Mouse (Mus musculus) 3T3-L1 (cell line): ENCODE measurements around the gene Herpud1.
A peak's percentile ranks its signal among the peaks of the same experiment; 100 is the strongest.

Experiments used
- DNase-seq: peaks from one replicate; pipeline ENCODE4 v3.0.0-alpha.2; 2015; ENCODE audit warnings: low read depth, low spot score

Herpud1 gene

GRCm38 (mm10) chr8:94408443-94409080 lies 22.3 kb downstream of the Herpud1 start:
- DNase-seq: no peak

DNA sequence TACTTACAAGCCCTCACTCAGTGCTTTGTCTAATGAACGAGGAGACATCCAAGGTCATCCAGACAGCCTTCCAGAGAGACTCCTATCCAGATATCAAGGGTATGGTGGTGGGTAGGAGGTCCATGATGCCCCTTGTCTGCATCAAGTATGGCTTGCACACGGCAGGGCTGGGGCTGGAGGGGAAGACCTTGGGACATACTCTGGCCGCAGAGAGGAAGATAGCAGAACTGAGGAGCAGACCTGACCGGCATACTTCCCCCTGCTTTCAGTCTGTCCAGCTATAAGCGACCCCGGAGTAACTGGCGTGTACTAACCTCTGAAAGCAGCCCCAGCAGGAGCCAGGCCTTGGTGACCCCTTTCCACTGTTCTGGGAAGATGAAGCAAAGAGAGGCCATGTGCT lies 23.3 kb downstream of the Herpud1 start:
- DNase-seq: no peak

GRCm38 (mm10) chr8:94412518-94412917 lies 26.3 kb downstream of the Herpud1 start:
- no peak for DNase-seq

DNA sequence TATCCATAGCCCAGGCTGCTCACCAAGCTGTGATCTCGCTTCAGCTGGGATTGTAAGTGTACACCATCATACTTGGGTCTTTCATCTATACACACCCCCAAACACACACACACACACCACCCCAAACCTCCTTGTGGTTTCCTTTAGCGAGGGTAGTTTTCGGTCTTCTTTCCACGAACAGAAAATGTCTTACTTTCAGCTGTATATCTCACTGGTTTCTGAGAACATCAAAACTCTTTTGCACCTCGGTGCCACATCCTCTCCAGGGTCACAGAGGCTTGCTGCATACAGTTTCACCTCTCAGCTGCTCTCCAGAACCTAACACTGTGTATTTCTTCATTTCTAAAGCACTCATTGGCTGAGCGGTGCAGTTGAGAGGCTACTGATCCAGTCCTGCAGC lies 27.3 kb downstream of the Herpud1 start:
- DNase-seq: no peak

- DNase-seq: peak; percentile 42
Observed at GRCm38 (mm10) chr8:94415218-94415617, 29.0 kb downstream of the Herpud1 start.

GRCm38 (mm10) chr8:94418017-94418416 lies 31.8 kb downstream of the Herpud1 start:
- no peak for DNase-seq

- DNase-seq: no peak
Observed at GRCm38 (mm10) chr8:94422270-94422669, 36.0 kb downstream of the Herpud1 start.

DNA sequence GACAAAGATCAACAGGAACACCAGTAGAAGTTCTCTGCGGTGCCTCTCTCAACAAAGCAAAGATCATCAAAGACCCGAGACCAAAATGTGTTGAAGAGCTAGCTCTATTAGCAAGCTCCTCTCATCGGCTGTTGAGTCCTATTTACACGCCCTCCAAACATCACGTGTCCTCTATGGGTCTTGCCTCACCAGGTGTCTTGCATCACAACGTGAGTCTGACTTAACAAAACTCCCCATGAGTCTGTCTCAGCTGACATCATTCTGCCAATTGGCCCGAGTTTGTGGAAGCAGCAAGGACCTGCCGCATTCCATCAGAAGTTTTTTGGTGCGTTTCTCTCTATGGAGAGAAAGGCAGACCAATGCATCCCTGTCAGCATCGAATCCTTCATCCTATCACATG lies 41.7 kb downstream of the Herpud1 start:
- DNase-seq: no peak

DNA sequence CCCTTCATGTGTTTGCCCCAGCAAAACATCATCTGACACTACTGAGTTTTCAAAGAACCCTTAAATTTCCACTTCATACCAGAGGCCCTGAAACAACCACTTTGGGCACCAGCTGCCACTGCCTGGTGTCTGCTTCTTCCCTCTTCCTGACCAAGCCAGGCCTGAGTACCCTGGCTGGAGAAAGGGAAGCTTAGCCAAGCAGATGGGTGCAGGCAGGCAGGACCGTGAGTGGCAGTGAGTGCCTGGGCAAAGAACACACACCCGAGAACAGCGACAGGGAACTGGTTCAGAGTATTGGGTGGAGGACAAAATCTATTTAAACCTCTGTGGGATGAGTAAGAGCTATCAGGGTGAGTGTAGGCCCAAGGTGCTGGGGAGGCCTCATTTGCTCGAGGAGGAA lies 42.2 kb downstream of the Herpud1 start:
- DNase-seq: no peak

DNA sequence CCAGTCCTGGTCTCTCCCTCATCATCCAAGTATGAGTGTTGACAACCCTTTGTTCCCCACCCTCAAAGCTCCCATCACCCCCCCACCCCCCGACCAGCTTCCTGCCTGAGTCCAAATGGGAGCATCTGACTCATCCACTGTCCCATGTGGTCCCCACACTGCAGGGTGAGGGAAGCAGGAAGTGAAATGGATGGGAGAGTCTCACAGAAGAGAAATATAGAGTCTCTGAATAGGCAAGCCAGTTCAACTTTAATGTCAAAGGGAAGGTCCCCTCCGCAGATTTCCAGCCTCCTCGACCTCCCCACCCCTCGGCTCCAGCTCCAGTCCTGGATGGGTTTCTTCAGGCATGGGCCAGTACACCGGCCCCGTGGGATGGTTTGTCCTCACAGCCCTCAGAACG lies 43.1 kb downstream of the Herpud1 start:
- DNase-seq: peak; percentile 31

GRCm38 (mm10) chr8:94432212-94432611 lies 46.0 kb downstream of the Herpud1 start:
- no peak for DNase-seq

- peak; percentile 62 for DNase-seq
Observed at GRCm38 (mm10) chr8:94433981-94434466, 47.8 kb downstream of the Herpud1 start, which contains the start of gene Nlrc5. Gene Nlrc5, plus strand, starts transcription at chr8:94434356.

GRCm38 (mm10) chr8:94434958-94435357 lies 48.7 kb downstream of the Herpud1 start:
- DNase-seq: no peak

GRCm38 (mm10) chr8:94435397-94436111 lies 49.3 kb downstream of the Herpud1 start:
- no peak for DNase-seq

DNA sequence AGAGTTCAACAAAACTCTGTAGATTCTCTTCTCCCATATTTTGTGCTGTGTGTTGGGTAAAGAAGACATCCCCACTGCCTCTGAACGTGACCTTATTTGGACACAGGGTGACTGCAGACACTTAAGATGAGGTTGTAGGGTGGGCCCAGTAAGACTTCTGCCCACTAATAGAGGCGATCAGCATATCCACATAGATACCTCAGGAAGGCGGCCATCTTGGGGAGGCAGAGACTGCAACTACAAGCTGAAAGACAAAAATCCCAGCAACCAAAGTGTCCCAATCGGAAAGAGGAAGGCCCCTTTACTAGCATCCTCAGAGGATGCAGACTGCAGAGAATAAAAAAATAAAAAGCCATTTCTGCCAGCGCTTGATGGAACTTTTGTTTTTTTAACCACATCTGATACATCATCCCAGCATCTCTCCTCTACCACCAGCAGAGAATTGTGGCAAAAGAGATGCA lies 49.9 kb downstream of the Herpud1 start:
- no peak for DNase-seq

DNA sequence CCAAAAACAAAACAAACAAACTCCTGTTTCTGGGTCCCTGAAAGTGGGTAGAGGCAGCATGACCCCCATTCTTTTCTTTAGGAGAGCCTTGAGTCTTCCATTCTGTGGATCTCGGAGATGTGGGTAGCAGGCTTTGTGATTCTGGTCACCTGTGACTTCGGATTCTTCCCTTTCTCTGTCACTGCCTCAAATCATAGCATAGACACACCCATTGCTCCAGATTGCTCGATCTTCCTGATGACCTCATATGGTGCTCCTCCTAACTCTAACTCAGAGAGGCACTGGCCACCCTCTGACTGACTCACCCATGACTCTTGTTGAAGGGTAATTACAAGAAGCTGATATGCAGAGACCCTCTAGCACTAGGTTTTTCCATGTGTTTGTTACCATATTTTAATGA lies 50.7 kb downstream of the Herpud1 start:
- DNase-seq: peak; percentile 23

DNA sequence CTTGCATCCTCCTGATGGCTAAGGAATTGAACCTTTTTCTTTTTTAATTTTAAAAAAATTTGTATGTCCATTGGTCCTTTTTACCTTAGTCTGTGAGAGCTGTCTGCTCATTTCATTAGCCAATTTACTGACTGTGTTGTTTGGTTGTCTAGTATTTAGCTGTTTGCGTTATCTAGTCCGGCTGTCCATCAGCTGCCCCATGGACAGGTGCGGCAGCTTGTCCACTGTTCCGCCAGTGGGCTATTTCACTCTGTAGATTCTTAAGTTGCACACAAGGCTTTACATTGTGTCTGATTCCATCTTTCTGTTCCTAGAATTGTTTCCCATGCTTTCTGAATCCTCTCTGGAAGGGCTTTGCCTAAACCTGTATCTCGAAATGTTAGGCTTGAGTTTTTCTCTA lies 52.4 kb downstream of the Herpud1 start:
- no peak for DNase-seq

DNA sequence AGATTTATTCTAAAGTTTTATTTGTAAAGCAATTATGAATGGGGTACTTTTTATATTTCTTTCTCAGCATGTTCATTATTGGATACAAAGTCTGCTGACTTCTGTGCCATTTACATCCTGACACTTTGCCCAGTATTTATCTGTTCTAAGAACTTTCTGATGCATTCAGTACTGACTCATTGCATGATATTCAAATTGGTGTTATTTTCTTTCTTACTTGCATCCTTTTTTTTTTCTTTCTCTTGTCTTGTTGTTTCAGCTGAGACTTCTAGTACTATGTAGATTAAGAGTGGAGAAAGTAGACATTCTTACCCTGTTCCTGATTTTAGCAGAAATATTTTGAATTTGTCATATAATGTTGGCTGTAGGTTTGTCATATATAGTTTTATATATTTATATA lies 53.5 kb downstream of the Herpud1 start:
- no peak for DNase-seq

DNA sequence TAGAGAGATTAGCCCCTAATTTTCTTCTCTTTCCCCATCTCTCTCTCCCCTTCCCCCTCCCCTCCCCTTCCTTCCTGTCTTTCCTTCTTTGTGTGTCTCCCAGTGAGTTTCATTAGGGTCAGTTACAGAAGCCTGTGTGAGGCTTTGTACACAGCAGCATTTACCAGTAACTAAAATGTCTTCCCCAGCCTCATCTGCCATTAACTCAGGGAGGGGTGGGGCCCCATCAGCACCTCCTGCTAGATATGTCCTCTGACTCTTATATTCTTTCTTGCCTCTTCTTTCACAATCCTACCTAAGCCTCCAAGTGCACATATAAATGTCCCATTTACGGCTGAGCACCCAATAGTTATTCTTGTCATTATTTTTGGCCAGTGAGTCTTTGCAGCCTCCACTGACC lies 54.2 kb downstream of the Herpud1 start:
- DNase-seq: no peak

DNA sequence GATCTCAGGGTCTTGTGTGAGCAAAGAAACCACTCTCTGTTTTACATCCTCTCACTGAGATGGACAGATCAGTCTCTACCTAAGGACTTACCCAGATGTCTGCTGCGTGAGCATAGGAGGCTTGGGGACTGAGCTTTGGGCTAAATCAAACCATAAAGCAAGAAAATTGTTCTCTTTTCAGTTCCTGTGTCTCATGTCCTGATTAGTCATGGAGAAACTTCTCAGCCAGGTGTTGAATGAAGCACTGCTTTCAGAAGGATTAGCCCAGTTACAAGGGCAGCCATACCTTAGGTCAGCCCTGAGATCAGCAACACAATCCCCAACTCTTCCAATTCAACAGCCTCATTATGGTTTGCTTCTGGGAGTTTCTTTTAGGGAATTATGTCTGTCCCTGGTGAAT lies 55.4 kb downstream of the Herpud1 start:
- no peak for DNase-seq

GRCm38 (mm10) chr8:94443153-94443552 lies 56.9 kb downstream of the Herpud1 start:
- DNase-seq: peak; percentile 43

DNA sequence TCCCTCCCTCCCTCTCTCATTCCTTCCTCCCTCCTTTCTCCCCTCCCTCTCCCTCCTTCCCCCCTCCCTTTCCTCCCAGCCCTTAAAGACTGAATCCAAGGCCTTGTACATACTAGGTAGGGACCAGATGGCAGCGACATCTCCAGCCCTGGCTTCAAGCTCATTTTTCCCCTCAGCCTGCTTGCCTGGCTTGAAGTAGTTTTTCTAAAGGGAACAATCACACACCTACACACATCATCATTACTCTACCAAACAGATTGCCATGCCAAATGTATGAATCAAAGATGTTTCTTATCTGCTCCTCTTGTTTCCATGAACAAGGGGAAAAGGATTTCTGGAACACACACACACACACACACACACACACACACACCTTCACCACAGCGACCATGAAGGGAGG lies 58.2 kb downstream of the Herpud1 start:
- no peak for DNase-seq
